ENCODE assay signal across 10 mouse cellular contexts in genomic region chr17:78587174-78587573, GRCm38 (mm10).
DNase-seq lines count a peak whose midpoint lies in the region; ATAC-seq lines count a peak whose summit lies in the region.
"Had no signal": no experiment of that assay in that cellular context is flagged by ENCODE, and none has a peak within 500 bp of the region (broad histone marks: within the 10 kb centered on the region; RNA-seq: fewer than 3 reads in every experiment).

No protein-coding gene starts in this region.

- 6% methylated on average over 7 of the region's 7 CpGs for WGBS in heart, embryonic 12.5 days
- whole genome bisulfite sequencing in intestine, embryonic 16.5 days, result 15% methylated on average over 7 of the region's 7 CpGs
- 68% methylated on average over 7 of the region's 7 CpGs for WGBS in midbrain, embryonic 14.5 days

- peak overlapping the region; percentile 43 for H3K4me2 ChIP-seq in heart, embryonic 12.5 days
- H3K4me2 ChIP-seq in intestine, embryonic 16.5 days (ENCODE audit: low read depth, low read length), result peak overlapping the region; percentile 11; the same call in 1 of the 2 replicates
- no peak overlapping the region for H3K4me2 ChIP-seq in midbrain, embryonic 14.5 days (ENCODE audit: low read length)
- H3K4me2 ChIP-seq: embryonic facial prominence, embryonic 13.5 days; lung, embryonic 15.5 days had no signal

- peak; percentile 87 for ATAC-seq in heart, embryonic 12.5 days (ENCODE audit: insufficient number of reproducible peaks, low FRiP score)
- ATAC-seq in intestine, embryonic 16.5 days, result peak; percentile 96
- ATAC-seq in midbrain, embryonic 14.5 days (ENCODE audit: low FRiP score, low TSS enrichment), result no peak

- no peak overlapping the region for H3K27ac ChIP-seq in heart, embryonic 12.5 days (ENCODE audit: poor library complexity, severe bottlenecking)
- H3K27ac ChIP-seq in intestine, embryonic 16.5 days (ENCODE audit: low read length), result peak overlapping the region; percentile 85
- H3K27ac ChIP-seq in midbrain, embryonic 14.5 days (replicated peaks; ENCODE audit: low read depth, low read length), result no peak overlapping the region
- H3K27ac ChIP-seq: embryonic facial prominence, embryonic 13.5 days; lung, embryonic 15.5 days had no signal

- no peak for DNase-seq in heart, postnatal 36 days
- peak; percentile 30 for DNase-seq in c-Kit-positive CD71-negative TER-119-negative erythroid progenitor cells, embryonic 14.5 days (ENCODE audit: low read depth)
- peak; percentile 53 to 78 for DNase-seq in thymus, adult 18-20 months
- DNase-seq in ovary, postnatal 36 days (ENCODE audit: low spot score), result no peak
- no peak for DNase-seq in midbrain, embryonic 14.5 days
- DNase-seq in frontal cortex, adult 2 months (ENCODE audit: extremely low spot score in 1 of 2, low spot score in 1 of 2), result no peak

- peaks cover 5% of the 10 kb centered on the region; the same call in 1 of the 2 replicates for H3K27me3 ChIP-seq in heart, embryonic 12.5 days (replicated peaks)
- no peaks in the 10 kb centered on the region for H3K27me3 ChIP-seq in intestine, embryonic 16.5 days (replicated peaks; ENCODE audit: control insufficient read depth, insufficient read depth, low read length)
- no peaks in the 10 kb centered on the region for H3K27me3 ChIP-seq in midbrain, embryonic 14.5 days (ENCODE audit: control insufficient read depth, insufficient read depth, low read length)
- H3K27me3 ChIP-seq: embryonic facial prominence, embryonic 13.5 days had no signal

- H3K9me3 ChIP-seq in heart, embryonic 12.5 days (replicated peaks), result no peaks in the 10 kb centered on the region
- no peaks in the 10 kb centered on the region for H3K9me3 ChIP-seq in intestine, embryonic 16.5 days (ENCODE audit: control insufficient read depth, low read length)
- no peaks in the 10 kb centered on the region for H3K9me3 ChIP-seq in midbrain, embryonic 14.5 days (ENCODE audit: control insufficient read depth, low read length)
- H3K9me3 ChIP-seq: embryonic facial prominence, embryonic 13.5 days; lung, embryonic 15.5 days had no signal

- H3K4me1 ChIP-seq in heart, embryonic 12.5 days (replicated peaks), result peaks cover 12% of the 10 kb centered on the region
- peaks cover 5% of the 10 kb centered on the region; the same call in 1 of the 2 replicates for H3K4me1 ChIP-seq in intestine, embryonic 16.5 days (ENCODE audit: control insufficient read depth, insufficient read depth, low read length)
- H3K4me1 ChIP-seq in midbrain, embryonic 14.5 days (ENCODE audit: control insufficient read depth, insufficient read depth, low read length), result no peaks in the 10 kb centered on the region
- H3K4me1 ChIP-seq: embryonic facial prominence, embryonic 13.5 days; lung, embryonic 15.5 days had no signal

- H3K4me3 ChIP-seq in heart, embryonic 12.5 days, result no peak overlapping the region
- H3K4me3 ChIP-seq in intestine, embryonic 16.5 days (ENCODE audit: low read length), result no peak overlapping the region
- no peak overlapping the region for H3K4me3 ChIP-seq in midbrain, embryonic 14.5 days (replicated peaks; ENCODE audit: low read depth, low read length)
- H3K4me3 ChIP-seq: embryonic facial prominence, embryonic 13.5 days; lung, embryonic 15.5 days had no signal

- no peak overlapping the region for H3K9ac ChIP-seq in heart, embryonic 12.5 days
- no peak overlapping the region for H3K9ac ChIP-seq in intestine, embryonic 16.5 days (ENCODE audit: low read depth, low read length)
- H3K9ac ChIP-seq in midbrain, embryonic 14.5 days (replicated peaks; ENCODE audit: low read length), result no peak overlapping the region
- H3K9ac ChIP-seq: embryonic facial prominence, embryonic 13.5 days; lung, embryonic 15.5 days had no signal

- H3K36me3 ChIP-seq in heart, embryonic 12.5 days, result no peaks in the 10 kb centered on the region
- no peaks in the 10 kb centered on the region for H3K36me3 ChIP-seq in intestine, embryonic 16.5 days (ENCODE audit: control insufficient read depth, insufficient read depth, low read length)
- no peaks in the 10 kb centered on the region for H3K36me3 ChIP-seq in midbrain, embryonic 14.5 days (ENCODE audit: control insufficient read depth, insufficient read depth, low read length)
- H3K36me3 ChIP-seq: embryonic facial prominence, embryonic 13.5 days; lung, embryonic 15.5 days had no signal

- intact Hi-C loops in heart, postnatal 36 days (cut with DNase I), result no loop called here

Comparison
In these comparisons a context has a peak if more than half of its experiments do, and no peak if none do; other contexts are left out.
1. DNase-seq: peak in c-Kit-positive CD71-negative TER-119-negative erythroid progenitor cells, embryonic 14.5 days (single experiment) and thymus, adult 18-20 months (2 of 2); none in heart, postnatal 36 days (0 of 2), ovary, postnatal 36 days (single experiment), midbrain, embryonic 14.5 days (single experiment) and frontal cortex, adult 2 months (0 of 2).